Mouse (Mus musculus) MEL (cell line): ENCODE data around the gene Maml1. TPM values are rescaled to one million over a fixed set of nuclear protein-coding genes. Genes with fewer than 3 reads are reported as not detected.

Source experiments
- DNase-seq: peaks from one replicate; pipeline ENCODE4 v3.0.0; 2011; ENCODE audit warnings: low read depth, low spot score
- H3K27ac ChIP-seq: 2 replicates; pipeline ENCODE4 v1.5.1; 2012; ENCODE audit warnings: low read depth, mild to moderate bottlenecking, control low read depth, low read length, moderate library complexity; ENCODE audit not compliant: control insufficient read depth
- H3K27me3 ChIP-seq, 2 experiments: fragments of 150-350 bp in 1 of 2; sonication (generic) in 1 of 2; 2 replicates each; pipeline ENCODE4 v1.6.1; 2012; ENCODE audit warnings: low read length in 2 of 2, mild to moderate bottlenecking in 2 of 2, improper control_type of control experiment in 1 of 2, moderate library complexity in 1 of 2; ENCODE audit not compliant: insufficient read depth in 2 of 2, control insufficient read depth in 1 of 2
- H3K36me3 ChIP-seq, 2 experiments: 2 replicates each; pipeline ENCODE4 v1.6.1; 2012 to 2014; ENCODE audit warnings: low read length in 2 of 2, improper control_type of control experiment in 1 of 2, inconsistent platforms in 1 of 2, mild to moderate bottlenecking in 1 of 2; ENCODE audit not compliant: insufficient read depth in 2 of 2, control insufficient read depth in 1 of 2
- H3K4me1 ChIP-seq, 2 experiments: fragments of 150-350 bp in 1 of 2; sonication (generic) in 1 of 2; 2 replicates each; pipeline ENCODE4 v1.6.1; 2012; ENCODE audit warnings: low read length in 2 of 2, improper control_type of control experiment in 1 of 2, mild to moderate bottlenecking in 1 of 2; ENCODE audit not compliant: insufficient read depth in 2 of 2, control insufficient read depth in 1 of 2
- H3K4me3 ChIP-seq, 2 experiments: fragments of 150-350 bp in 1 of 2; sonication (generic) in 1 of 2; 2 replicates each; pipeline ENCODE4 v1.5.1; 2012; ENCODE audit warnings: low read depth in 2 of 2, low read length in 2 of 2, mild to moderate bottlenecking in 2 of 2, moderate library complexity in 2 of 2, control low read depth in 1 of 2, improper control_type of control experiment in 1 of 2; ENCODE audit not compliant: control insufficient read depth in 1 of 2, insufficient read depth in 1 of 2
- H3K79me2 ChIP-seq: 2 replicates; pipeline ENCODE4 v1.6.1; 2012; ENCODE audit warnings: mild to moderate bottlenecking, low read length, moderate library complexity; ENCODE audit not compliant: control insufficient read depth, poor library complexity, insufficient read depth
- H3K9ac ChIP-seq: 2 replicates; pipeline ENCODE4 v1.6.1; 2012; ENCODE audit warnings: low read depth, mild to moderate bottlenecking, control low read depth, low read length, moderate library complexity; ENCODE audit not compliant: control insufficient read depth, poor library complexity, severe bottlenecking
- H3K9me3 ChIP-seq: fragments of 150-350 bp; sonication (generic); replicated peaks from 2 replicates; pipeline ENCODE4 v1.6.1; 2012; ENCODE audit warnings: mild to moderate bottlenecking, low read length, improper control_type of control experiment, moderate library complexity; ENCODE audit not compliant: insufficient read depth
- CHD1 ChIP-seq: IDR thresholded peaks from 2 replicates; pipeline ENCODE4 v1.6.1; 2012; ENCODE audit warnings: low read depth, mild to moderate bottlenecking, inconsistent platforms, low read length, improper control_type of control experiment
- CHD2 ChIP-seq: IDR thresholded peaks from 2 replicates; pipeline ENCODE4 v1.6.1; 2011; ENCODE audit warnings: low read length, improper control_type of control experiment
- CTCF ChIP-seq, 3 experiments: IDR thresholded peaks in 2 of 3; conservative IDR thresholded peaks in 1 of 3; 2 replicates each; pipeline ENCODE4 v1.5.1; 2011 to 2012; ENCODE audit warnings: low read length in 3 of 3, low read depth in 2 of 3, mild to moderate bottlenecking in 2 of 3, improper control_type of control experiment in 1 of 3, inconsistent platforms in 1 of 3, mixed read lengths in 1 of 3, moderate library complexity in 1 of 3; ENCODE audit not compliant: control insufficient read depth in 1 of 3, insufficient read depth in 1 of 3, poor library complexity in 1 of 3, severe bottlenecking in 1 of 3
- ELF1 ChIP-seq: IDR thresholded peaks from 2 replicates; pipeline ENCODE4 v1.6.1; 2014; ENCODE audit warnings: low read depth, mild to moderate bottlenecking, inconsistent platforms, low read length, improper control_type of control experiment, moderate library complexity
- EP300 ChIP-seq, 2 experiments: IDR thresholded peaks; 2 replicates each; pipeline ENCODE4 v1.6.1; 2011; ENCODE audit warnings: improper control_type of control experiment in 2 of 2, low read length in 2 of 2, low read depth in 1 of 2, mild to moderate bottlenecking in 1 of 2
- ETS1 ChIP-seq: IDR thresholded peaks from 2 replicates; pipeline ENCODE4 v1.6.1; 2012; ENCODE audit warnings: low read depth, mild to moderate bottlenecking, inconsistent platforms, low read length, improper control_type of control experiment, moderate library complexity
- GABPA ChIP-seq: IDR thresholded peaks from 2 replicates; pipeline ENCODE4 v1.6.1; 2012; ENCODE audit warnings: low read depth, mild to moderate bottlenecking, inconsistent platforms, low read length, improper control_type of control experiment, moderate library complexity
- GATA1 ChIP-seq: IDR thresholded peaks from 2 replicates; pipeline ENCODE4 v1.6.1; 2011; ENCODE audit warnings: low read depth, low read length, improper control_type of control experiment
- HCFC1 ChIP-seq: IDR thresholded peaks from 2 replicates; pipeline ENCODE4 v1.6.1; 2012; ENCODE audit warnings: low read depth, mild to moderate bottlenecking, inconsistent platforms, low read length, improper control_type of control experiment, moderate library complexity
- JUND ChIP-seq: IDR thresholded peaks from 2 replicates; pipeline ENCODE4 v1.6.1; 2011; ENCODE audit warnings: low read depth, mild to moderate bottlenecking, improper control_type of control experiment, low read length
- MAFK ChIP-seq: IDR thresholded peaks from 2 replicates; pipeline ENCODE4 v1.6.1; 2011; ENCODE audit warnings: low read depth, mild to moderate bottlenecking, low read length, improper control_type of control experiment, borderline replicate concordance
- MAX ChIP-seq: IDR thresholded peaks from 2 replicates; pipeline ENCODE4 v1.6.1; 2011; ENCODE audit warnings: low read length, improper control_type of control experiment
- MXI1 ChIP-seq: IDR thresholded peaks from 2 replicates; pipeline ENCODE4 v1.6.1; 2011; ENCODE audit warnings: mild to moderate bottlenecking, low read depth, low read length, improper control_type of control experiment
- NELFE ChIP-seq: IDR thresholded peaks from 2 replicates; pipeline ENCODE4 v1.6.1; 2011; ENCODE audit warnings: low read depth, low read length, improper control_type of control experiment
- POLR2AphosphoS2 ChIP-seq: IDR thresholded peaks from 2 replicates; pipeline ENCODE4 v1.6.1; 2011; ENCODE audit warnings: low read length, improper control_type of control experiment
- RAD21 ChIP-seq: IDR thresholded peaks from 2 replicates; pipeline ENCODE4 v1.6.1; 2011; ENCODE audit warnings: mild to moderate bottlenecking, low read depth, low read length, improper control_type of control experiment
- RCOR1 ChIP-seq: IDR thresholded peaks from 2 replicates; pipeline ENCODE4 v1.6.1; 2012; ENCODE audit warnings: low read depth, mild to moderate bottlenecking, inconsistent platforms, low read length, improper control_type of control experiment
- SIN3A ChIP-seq: IDR thresholded peaks from 2 replicates; pipeline ENCODE4 v1.6.1; 2012; ENCODE audit warnings: low read length, improper control_type of control experiment, inconsistent platforms
- TAL1 ChIP-seq: IDR thresholded peaks from 2 replicates; pipeline ENCODE4 v1.6.1; 2012; ENCODE audit warnings: mild to moderate bottlenecking, inconsistent platforms, low read length, moderate library complexity, mixed read lengths
- TBP ChIP-seq: IDR thresholded peaks from 2 replicates; pipeline ENCODE4 v1.8.0; 2011; ENCODE audit warnings: low read depth, low read length, improper control_type of control experiment
- TCF12 ChIP-seq: IDR thresholded peaks from 2 replicates; pipeline ENCODE4 v1.6.1; 2014; ENCODE audit warnings: low read depth, mild to moderate bottlenecking, inconsistent platforms, low read length, improper control_type of control experiment, moderate library complexity
- ZC3H11A ChIP-seq: IDR thresholded peaks from 2 replicates; pipeline ENCODE4 v1.6.1; 2012; ENCODE audit warnings: low read depth, mild to moderate bottlenecking, inconsistent platforms, low read length, improper control_type of control experiment
- ZMIZ1 ChIP-seq: IDR thresholded peaks from 2 replicates; pipeline ENCODE4 v1.6.1; 2012; ENCODE audit warnings: low read depth, mild to moderate bottlenecking, inconsistent platforms, low read length, improper control_type of control experiment, moderate library complexity
- polyA plus RNA-seq, 2 experiments: library from polyadenylated mRNA; stranded (reverse) in 1 of 2; unstranded in 1 of 2; fragments of >175 nt in 1 of 2; fragments of >200 nt in 1 of 2; gene quantifications; 2 replicates each; pipeline versions ENCODE4 v1.2.1 to v1.2.4; 2012; ENCODE audit warnings: low replicate concordance in 2 of 2, low read depth in 1 of 2; ENCODE audit not compliant: insufficient read length in 2 of 2, insufficient read depth in 1 of 2, missing spikeins in 1 of 2
- total RNA-seq: library from RNA; depleted of rRNA; stranded (reverse); fragments of 300-350 nt; gene quantifications from 2 replicates; pipeline ENCODE4 v1.2.3, GENCODE M21; 2012

The Maml1 gene
- total and polyA plus RNA-seq, 3 experiments: 3.8 to 12.6 TPM; not detected in 1

DNA sequence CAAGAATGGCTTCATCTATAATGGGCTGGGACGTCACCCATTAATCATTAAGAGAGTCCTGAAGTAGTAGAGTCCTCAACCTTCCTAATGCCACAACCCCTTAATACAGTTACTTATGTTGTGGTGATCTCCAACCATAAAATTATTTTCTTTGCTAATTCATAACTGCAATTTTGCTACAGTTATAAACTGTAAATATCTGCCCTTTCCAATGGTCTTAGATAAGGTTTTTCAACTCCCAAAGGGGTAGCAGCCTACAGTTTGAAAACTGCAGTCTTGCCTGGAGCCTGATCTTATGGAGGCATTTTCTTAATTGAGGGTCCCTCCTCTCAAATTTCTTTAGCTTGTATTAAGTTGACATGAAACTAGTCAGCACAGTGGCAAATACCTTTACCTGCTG, 37.3 kb upstream of the Maml1 start (continued):
- no peak for TF ChIP-seq ZMIZ1

DNA sequence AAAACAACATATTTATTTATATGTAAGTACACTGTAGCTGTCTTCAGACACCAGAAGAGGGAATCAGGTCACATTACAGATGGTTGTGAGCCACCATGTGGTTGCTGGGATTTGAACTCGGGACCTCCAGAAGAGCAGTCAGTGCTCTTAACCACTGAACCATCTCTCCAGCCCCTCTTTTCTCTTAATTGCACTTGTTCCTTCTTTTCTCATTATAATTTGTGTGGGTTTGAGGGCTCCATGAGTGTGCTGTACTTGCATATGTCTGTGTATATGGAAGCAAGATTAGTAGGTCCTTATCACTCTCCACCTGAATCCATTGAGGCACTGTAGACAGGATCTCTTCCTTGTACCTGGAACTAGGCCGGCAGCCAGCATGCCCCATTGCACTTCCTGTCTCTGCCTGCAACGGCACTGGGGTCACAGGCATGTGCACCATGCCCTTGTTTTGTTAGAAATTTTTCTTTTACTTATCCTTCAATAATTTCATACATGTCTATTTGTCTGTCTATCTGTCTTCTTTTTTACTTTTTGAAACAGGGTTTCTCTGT, 36.0 kb upstream of the Maml1 start:
- H3K9ac ChIP-seq: no peak overlapping the region
- DNase-seq: peak; percentile 80
- H3K9me3 ChIP-seq: no peaks in the 10 kb centered on the region
- no peaks in the 10 kb centered on the region for H3K27me3 ChIP-seq
- H3K27ac ChIP-seq: peak overlapping the region; percentile 20
- peaks cover 13 to 18% of the 10 kb centered on the region in 2 experiments for H3K4me1 ChIP-seq
- H3K36me3 ChIP-seq: peaks cover 6 to 37% of the 10 kb centered on the region in 2 experiments; a peak in 3 of 4 replicates
- H3K4me3 ChIP-seq: no peak overlapping the region
- TF ChIP-seq TBP: peak; percentile 94
- TF ChIP-seq MAFK: no peak
- peak; percentile 69 for TF ChIP-seq ETS1
- TF ChIP-seq GABPA: no peak
- no peak for TF ChIP-seq CHD1
- TF ChIP-seq MXI1: peak; percentile 43; the same call in 1 of the 2 replicates
- peak; percentile 24; the same call in 1 of the 2 replicates for TF ChIP-seq SIN3A
- no peak for TF ChIP-seq RAD21
- TF ChIP-seq ELF1: peak; percentile 75; the same call in 1 of the 2 replicates
- TF ChIP-seq JUND: no peak
- no peak for TF ChIP-seq ZC3H11A
- peak; percentile 39; the same call in 1 of the 2 replicates for TF ChIP-seq TCF12
- peak; percentile 61 to 72 for TF ChIP-seq EP300 (IDR thresholded peaks at IDR 0.05; ENCODE audit: low read depth in 1 of 2, low read length in 2 of 2)
- no peak for TF ChIP-seq CHD2
- peak; percentile 49 for TF ChIP-seq TAL1
- TF ChIP-seq RCOR1: 0 out of 2 replicates have a peak, but pooled peaks have one; percentile 17
- peak; percentile 31; the same call in 1 of the 2 replicates for TF ChIP-seq MAX
- peak; percentile 69 for TF ChIP-seq GATA1
- peaks cover 30% of the 10 kb centered on the region for H3K79me2 ChIP-seq

DNA sequence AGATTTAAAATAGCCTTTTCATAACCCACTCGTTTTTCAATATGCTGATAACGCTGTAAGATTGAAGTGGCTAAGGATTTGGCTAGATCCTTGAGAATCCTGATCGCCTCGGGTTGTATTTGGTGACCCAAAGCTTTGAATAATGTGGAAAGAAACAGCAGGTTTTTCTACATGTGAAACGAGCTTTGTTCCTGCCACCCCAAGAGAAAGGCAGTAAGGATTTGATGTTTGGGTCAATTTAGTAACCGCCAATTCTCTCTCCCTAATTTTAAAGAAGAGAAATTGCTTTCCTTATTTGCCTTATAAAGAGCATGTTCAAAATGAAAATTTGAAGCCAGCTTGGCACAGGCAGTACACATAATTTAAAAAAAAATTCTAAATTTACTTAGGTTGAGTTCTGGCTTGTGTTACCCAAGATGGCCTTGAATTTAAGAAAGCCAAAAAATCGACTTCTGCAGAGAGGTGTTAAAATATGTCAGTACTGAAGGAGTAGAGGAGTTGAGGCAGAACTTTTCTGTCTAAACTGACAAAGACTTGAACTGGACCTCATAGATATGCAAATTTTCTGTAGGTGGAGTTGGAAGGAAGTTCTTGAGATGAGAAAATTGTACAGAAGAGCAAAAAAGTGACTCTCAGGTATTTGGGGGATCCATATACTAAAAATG, 34.3 kb upstream of the Maml1 start:
- Histone ChIP-seq H3K27me3 (no peaks in the 10 kb centered on the region), H3K79me2 (peaks cover 45% of the 10 kb centered on the region), H3K27ac (peak overlapping the region; percentile 84), H3K9me3 (no peaks in the 10 kb centered on the region), H3K9ac (peak overlapping the region; percentile 84), H3K4me1 (peaks cover 21 to 22% of the 10 kb centered on the region in 2 experiments), H3K4me3 (peak overlapping the region; percentile 74 to 77), H3K36me3 (peaks cover 14 to 55% of the 10 kb centered on the region in 2 experiments; a peak in 3 of 4 replicates)
- peak; percentile 76 for DNase-seq
- 0 out of 2 replicates have a peak, but pooled peaks have one; percentile 39 for TF ChIP-seq POLR2AphosphoS2
- no peak for TF ChIP-seq HCFC1
- 0 out of 2 replicates have a peak, but pooled peaks have one; percentile 34 for TF ChIP-seq GATA1
- peak; percentile 70; the same call in 1 of the 2 replicates for TF ChIP-seq TBP
- TF ChIP-seq JUND: peak; percentile 35; the same call in 1 of the 2 replicates
- peak; percentile 81 for TF ChIP-seq ZMIZ1
- peak; percentile 24 to 25; a peak in 2 of 4 replicates for TF ChIP-seq EP300 (IDR thresholded peaks at IDR 0.05; ENCODE audit: low read depth in 1 of 2, low read length in 2 of 2)
- TF ChIP-seq SIN3A: peak; percentile 30; the same call in 1 of the 2 replicates
- TF ChIP-seq CHD1: peak; percentile 92; the same call in 1 of the 2 replicates
- TF ChIP-seq CTCF (IDR thresholded peaks at IDR 0.05 in 2 of 3, conservative IDR thresholded peaks at IDR 0.05 in 1 of 3; ENCODE audit: control insufficient read depth in 1 of 3, insufficient read depth in 1 of 3, low read depth in 2 of 3, low read length in 3 of 3, poor library complexity in 1 of 3, severe bottlenecking in 1 of 3): no peak
- peak; percentile 66 for TF ChIP-seq NELFE
